Mouse (Mus musculus): ENCODE data around the gene Gm47955.

- TF ChIP-seq CTCF (IDR thresholded peaks at IDR 0.05 in 2 of 3, conservative IDR thresholded peaks at IDR 0.05 in 1 of 3; ENCODE audit: control insufficient read depth in 1 of 3, insufficient read depth in 1 of 3, low read depth in 2 of 3, low read length in 3 of 3, poor library complexity in 1 of 3, severe bottlenecking in 1 of 3), result no peak
- no peak for TF ChIP-seq UBTF (IDR thresholded peaks at IDR 0.05; ENCODE audit: borderline replicate concordance, insufficient read depth, low read depth, low read length)
- TF ChIP-seq JUND (IDR thresholded peaks at IDR 0.05; ENCODE audit: low read depth, low read length), result no peak
Observed at GRCm38 (mm10) chr1:82975750-82976149, 15.7 kb downstream of the Gm47955 start.

All from MEL (cell line).